Mouse (Mus musculus) adrenal gland, postnatal 25 days (tissue): ENCODE data around the gene Pld1. TPM values are rescaled to one million over a fixed set of nuclear protein-coding genes. Genes with fewer than 3 reads are reported as not detected.

Source experiments
- DNase-seq: peaks from one replicate; pipeline ENCODE4 v3.0.0; 2021; ENCODE audit warnings: mixed read lengths
- total RNA-seq: library from RNA; stranded (reverse); gene quantifications from 2 replicates; pipeline ENCODE4 v1.2.3, GENCODE M21; 2021

The Pld1 gene
- total RNA-seq, 1 experiment from 2014 or later = 7.6 TPM

GRCm38 (mm10) chr3:27991100-27991703 lies 52.7 kb downstream of the Pld1 start:
- no peak for DNase-seq

- DNase-seq = no peak
Measured at GRCm38 (mm10) chr3:27994175-27994990, 55.9 kb downstream of the Pld1 start.

- no peak for DNase-seq
Measured at GRCm38 (mm10) chr3:28004321-28004720, 65.8 kb downstream of the Pld1 start.

GRCm38 (mm10) chr3:28007684-28008083 lies 69.2 kb downstream of the Pld1 start:
- DNase-seq = no peak

GRCm38 (mm10) chr3:28008369-28008768 lies 69.9 kb downstream of the Pld1 start:
- DNase-seq = no peak

GRCm38 (mm10) chr3:28012177-28012576 lies 73.7 kb downstream of the Pld1 start:
- no peak for DNase-seq

GRCm38 (mm10) chr3:28013441-28013840 lies 74.9 kb downstream of the Pld1 start:
- no peak for DNase-seq

- no peak for DNase-seq
Measured at GRCm38 (mm10) chr3:28017002-28017401, 78.5 kb downstream of the Pld1 start.

GRCm38 (mm10) chr3:28019727-28020126 lies 81.2 kb downstream of the Pld1 start:
- no peak for DNase-seq

- no peak for DNase-seq
Measured at GRCm38 (mm10) chr3:28020404-28020803, 81.9 kb downstream of the Pld1 start.

GRCm38 (mm10) chr3:28022191-28022590 lies 83.7 kb downstream of the Pld1 start:
- DNase-seq = no peak

- no peak for DNase-seq
Measured at GRCm38 (mm10) chr3:28026876-28027275, 88.4 kb downstream of the Pld1 start.

GRCm38 (mm10) chr3:28028456-28028855 lies 90.0 kb downstream of the Pld1 start:
- DNase-seq = no peak

- no peak for DNase-seq
Measured at GRCm38 (mm10) chr3:28030860-28031259, 92.4 kb downstream of the Pld1 start.

- DNase-seq = no peak
Measured at GRCm38 (mm10) chr3:28031643-28032243, 93.2 kb downstream of the Pld1 start.

GRCm38 (mm10) chr3:28033898-28034297 lies 95.4 kb downstream of the Pld1 start:
- no peak for DNase-seq

- no peak for DNase-seq
Measured at GRCm38 (mm10) chr3:28034707-28035333, 96.3 kb downstream of the Pld1 start.

- DNase-seq = no peak
Measured at GRCm38 (mm10) chr3:28037320-28037932, 98.9 kb downstream of the Pld1 start.

- DNase-seq = no peak
Measured at GRCm38 (mm10) chr3:28038106-28038505, 99.6 kb downstream of the Pld1 start.

GRCm38 (mm10) chr3:28039760-28040159 lies 101.3 kb downstream of the Pld1 start:
- no peak for DNase-seq

GRCm38 (mm10) chr3:28041236-28041635 lies 102.7 kb downstream of the Pld1 start:
- no peak for DNase-seq

GRCm38 (mm10) chr3:28042366-28042765 lies 103.9 kb downstream of the Pld1 start:
- no peak for DNase-seq

GRCm38 (mm10) chr3:28047599-28047998 lies 109.1 kb downstream of the Pld1 start:
- DNase-seq = no peak
